Mouse (Mus musculus): ENCODE results near the gene Pitpnc1.

The Pitpnc1 gene

DNA sequence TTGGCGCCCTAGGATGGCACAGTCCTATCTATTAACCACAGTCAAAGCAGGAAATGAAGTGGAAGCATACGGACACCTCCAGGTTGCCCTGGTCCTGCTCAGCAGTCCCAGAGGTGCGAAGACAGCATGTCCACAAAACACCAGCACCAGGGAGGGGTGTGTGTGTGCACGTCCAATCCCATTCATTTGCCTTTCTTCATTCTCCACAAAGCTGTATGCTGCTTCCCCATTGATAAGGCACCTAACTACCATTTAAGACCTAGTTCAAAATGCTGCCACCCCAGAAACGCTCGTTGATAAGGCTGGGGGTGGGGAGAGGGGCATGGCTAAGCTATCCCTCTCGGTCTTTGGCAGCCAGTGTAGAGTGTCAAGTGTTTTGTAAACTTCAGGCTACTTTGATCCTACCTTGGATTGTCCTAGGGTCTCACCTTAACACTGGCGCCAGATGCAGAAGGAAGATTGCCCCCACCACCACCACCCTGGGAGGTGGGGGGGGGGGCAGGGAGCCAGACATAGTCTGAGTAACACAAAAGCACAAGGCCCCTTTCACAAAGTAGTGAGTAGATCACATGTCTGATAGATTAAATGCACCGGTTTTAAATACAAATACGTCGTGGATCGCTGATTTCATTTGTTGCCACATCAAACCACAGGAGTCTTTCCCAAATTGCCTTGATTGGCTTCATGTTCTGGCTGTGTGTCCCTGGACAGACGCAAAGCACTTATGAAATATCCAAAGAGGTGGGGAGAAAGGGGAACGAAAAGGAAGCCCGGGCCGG, 2.1 kb downstream of the Pitpnc1 start:
- peak; percentile 6 for DNase-seq (ENCODE audit: low read depth, low spot score)

DNA sequence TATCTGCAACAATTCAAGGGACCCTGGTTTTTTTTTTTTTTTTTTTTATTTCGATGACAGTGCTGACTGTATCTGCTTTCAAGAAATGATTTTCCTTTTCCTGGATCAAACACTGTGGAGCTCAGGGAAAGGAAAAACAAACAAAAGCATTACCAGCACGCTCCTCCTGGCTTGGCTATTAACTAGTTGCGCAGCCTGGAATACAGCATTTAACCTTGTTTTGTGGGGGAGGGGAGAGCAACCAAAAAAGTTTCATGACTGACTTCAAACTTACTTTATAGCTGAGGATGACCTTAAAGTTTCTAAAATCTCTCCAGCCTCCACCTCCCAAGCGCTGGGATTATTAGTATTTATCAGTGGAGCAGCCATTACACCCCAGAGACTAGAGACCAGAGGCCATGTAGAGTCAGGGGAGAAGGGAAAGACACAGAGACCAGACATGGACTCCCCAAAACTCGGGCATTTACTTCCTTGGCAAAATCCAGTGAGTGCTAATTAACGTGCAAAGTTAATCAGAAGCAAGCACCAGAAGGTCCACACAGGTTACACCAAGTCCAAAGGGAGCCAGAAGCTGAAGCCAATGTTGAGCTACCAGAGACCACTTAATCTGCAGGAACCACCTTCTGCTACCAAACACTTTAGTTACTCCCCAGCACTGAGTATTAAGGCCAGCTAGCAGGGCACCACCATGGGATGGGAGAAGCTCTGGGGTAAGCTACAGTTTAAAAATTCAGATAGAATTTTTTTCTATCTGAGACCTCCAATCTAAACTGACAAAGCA, 3.7 kb downstream of the Pitpnc1 start:
- DNase-seq (ENCODE audit: low read depth, low spot score): no peak

DNA sequence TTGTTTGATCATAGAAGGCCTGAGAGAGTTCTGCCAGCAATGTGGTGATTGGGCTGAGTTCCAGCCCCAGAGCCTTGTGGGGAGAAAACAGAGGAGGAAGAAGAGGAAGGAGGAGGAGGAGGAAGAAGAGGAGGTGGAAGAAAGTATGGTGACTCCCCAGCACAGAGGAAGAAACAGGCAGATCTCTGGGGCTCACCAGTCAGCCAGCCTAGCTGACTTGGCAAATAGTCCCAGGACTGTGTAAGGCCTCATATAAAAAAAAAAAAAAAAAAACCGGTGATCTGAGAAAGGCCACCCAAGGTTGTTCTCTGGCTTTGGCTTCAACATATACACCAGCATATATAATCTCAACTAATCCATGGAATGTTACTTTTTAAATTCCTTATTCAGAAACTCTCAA, 4.5 kb downstream of the Pitpnc1 start:
- no peak for DNase-seq (ENCODE audit: low read depth, low spot score)

DNA sequence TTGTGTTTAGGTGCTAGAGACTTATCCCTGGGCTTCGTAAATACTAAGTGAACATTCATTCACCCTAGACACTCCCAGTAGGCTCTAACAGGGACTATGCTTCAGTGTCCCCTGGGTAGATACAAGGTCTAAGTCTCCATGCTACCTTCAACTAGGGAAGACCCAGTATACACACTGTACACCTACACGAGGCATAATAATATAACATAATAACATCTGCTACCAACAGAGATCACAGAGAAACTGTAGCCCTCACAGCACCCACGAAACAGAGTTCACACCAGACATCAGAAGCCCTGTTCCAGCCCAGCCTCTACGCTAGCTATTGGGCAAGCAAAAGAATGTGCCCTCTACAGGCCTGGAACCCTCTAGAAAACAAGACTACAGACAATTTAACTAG, 5.5 kb downstream of the Pitpnc1 start:
- no peak for DNase-seq (ENCODE audit: low read depth, low spot score)

DNA sequence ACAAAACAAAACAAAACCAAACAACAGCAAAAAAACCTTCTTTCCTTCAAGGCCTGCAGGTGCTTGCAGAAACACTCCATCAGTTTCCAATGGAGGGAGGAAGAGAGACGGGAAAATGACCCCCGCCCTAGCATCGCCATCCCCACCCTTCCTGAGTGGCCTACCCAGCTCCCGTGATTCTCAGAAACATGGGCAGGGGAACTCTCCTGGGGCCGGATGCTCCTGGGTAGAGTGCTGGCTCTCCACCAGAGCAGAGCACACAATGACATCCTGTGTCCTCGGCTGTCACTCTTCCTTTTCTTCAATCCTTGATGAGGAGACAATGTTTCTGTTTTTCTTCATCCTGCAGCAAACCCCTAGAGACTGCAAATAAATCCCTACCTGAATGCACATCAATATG, 6.4 kb downstream of the Pitpnc1 start:
- no peak for DNase-seq (ENCODE audit: low read depth, low spot score)

DNA sequence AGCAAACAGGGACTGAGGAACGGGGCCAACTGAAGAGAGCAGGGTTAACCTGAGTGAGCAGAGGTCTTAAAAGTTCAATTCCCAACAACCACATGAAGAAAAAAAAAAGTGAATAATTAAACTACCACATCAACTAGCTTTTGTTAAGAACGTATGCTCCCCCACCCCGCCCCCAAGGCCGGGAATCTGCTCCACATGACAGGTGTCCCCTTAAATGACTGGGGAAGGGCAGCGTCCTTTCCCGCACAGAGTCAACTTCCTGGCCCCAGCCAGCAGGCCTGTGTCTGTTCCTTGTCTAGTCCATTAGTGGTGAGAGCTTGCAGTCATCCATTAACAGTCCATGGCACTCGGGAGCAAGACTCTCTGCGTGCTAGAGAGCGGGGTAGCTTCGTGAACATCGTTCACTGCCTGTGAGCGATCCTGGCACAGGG, 7.2 kb downstream of the Pitpnc1 start:
- DNase-seq (ENCODE audit: low read depth, low spot score): no peak

DNA sequence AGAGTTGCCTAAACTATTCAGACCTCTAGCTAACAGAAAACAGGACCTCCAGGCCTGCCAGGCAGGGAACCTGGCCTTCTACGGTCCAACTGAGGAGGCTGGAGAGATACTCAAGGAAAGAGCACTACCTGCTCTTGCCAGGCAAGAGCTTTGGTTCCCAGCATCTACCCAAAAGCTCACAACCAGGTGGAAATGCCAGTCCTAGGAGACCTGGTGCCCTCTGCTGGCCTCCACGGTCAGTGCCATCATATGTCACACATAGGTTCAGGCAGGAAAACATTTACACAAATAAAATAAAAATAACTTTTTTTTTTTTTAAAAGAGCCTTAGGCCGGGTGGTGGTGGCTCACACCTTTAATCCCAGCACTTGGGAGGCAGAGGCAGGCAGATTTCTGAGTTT, 8.0 kb downstream of the Pitpnc1 start:
- DNase-seq (ENCODE audit: low read depth, low spot score): no peak

DNA sequence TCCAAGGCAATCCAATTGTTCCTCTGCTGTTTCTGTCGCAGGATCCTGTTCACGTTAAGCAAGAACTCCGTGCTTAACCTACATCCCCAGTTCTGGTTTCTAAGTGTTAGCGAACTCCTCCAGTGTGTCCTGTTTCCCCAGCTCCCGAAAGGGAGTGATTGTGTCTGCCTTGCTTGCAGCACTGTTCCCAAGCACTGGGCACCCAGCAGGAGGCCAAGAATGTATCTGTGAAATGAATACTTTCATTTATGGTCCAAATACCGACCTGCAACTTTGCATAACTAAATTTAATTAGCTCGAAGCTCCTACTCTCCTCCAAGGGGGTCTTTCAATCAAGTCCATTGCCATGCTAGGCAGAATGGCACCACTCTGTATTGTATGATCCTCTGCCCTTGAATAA, 10.7 kb downstream of the Pitpnc1 start:
- no peak for DNase-seq (ENCODE audit: low read depth, low spot score)

DNA sequence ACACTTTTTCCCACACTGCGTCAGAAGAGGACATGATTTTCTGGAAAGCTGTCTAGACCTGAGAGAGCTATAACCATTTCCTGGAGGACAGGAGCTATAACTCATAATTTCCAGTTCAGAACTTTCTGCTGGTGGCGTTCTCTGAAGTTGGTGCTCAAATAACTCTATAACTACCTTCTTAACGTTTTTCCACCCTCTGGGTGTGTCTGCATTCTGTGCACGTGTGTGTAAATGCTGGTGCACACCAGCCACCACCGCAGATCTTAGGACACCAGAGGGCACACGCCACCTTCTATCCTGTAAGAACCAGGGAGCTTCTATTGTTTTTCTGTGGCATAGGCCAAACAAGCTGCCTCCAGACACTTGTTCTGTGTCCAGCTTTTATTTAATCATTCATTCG, 11.5 kb downstream of the Pitpnc1 start:
- DNase-seq (ENCODE audit: low read depth, low spot score): no peak

DNA sequence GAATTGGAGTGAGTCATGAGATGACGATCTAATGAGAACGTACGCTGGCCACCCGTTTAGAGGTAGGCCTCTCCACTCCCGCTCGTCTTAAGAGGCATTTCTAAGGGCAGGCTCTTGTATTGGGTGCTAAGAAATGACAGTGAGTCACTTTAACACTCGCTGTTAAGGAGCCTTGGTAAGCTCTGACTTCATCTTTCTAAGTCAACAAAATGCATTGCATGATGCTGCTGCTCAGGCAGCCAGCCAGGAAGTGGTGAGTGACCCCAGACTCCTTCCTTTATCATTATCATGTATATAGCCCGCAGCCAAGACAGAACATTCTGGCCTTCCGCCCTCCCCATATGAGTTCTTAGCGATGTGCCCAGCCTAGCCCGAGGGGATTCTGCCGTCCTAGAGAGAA, 12.2 kb downstream of the Pitpnc1 start:
- DNase-seq (ENCODE audit: low read depth, low spot score): no peak

DNA sequence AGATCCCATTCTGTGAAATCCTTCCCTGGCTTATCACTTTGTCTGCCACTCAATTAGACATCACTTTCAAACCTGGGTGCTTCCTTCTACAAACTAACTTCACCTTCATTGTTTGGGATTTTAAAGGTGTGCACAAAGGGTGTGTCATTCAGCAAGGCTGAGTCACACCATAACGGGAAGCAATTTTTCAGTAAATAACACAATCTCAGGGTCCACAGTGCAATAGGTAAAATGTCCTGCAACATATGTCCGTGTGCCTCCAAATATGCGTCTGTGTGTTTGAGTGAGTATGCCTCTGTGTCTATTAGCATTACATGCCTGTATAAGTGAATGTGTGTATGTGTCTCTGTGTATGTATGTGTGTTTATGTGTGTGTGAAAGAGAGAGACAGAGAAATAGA, 13.2 kb downstream of the Pitpnc1 start:
- no peak for DNase-seq (ENCODE audit: low read depth, low spot score)

DNA sequence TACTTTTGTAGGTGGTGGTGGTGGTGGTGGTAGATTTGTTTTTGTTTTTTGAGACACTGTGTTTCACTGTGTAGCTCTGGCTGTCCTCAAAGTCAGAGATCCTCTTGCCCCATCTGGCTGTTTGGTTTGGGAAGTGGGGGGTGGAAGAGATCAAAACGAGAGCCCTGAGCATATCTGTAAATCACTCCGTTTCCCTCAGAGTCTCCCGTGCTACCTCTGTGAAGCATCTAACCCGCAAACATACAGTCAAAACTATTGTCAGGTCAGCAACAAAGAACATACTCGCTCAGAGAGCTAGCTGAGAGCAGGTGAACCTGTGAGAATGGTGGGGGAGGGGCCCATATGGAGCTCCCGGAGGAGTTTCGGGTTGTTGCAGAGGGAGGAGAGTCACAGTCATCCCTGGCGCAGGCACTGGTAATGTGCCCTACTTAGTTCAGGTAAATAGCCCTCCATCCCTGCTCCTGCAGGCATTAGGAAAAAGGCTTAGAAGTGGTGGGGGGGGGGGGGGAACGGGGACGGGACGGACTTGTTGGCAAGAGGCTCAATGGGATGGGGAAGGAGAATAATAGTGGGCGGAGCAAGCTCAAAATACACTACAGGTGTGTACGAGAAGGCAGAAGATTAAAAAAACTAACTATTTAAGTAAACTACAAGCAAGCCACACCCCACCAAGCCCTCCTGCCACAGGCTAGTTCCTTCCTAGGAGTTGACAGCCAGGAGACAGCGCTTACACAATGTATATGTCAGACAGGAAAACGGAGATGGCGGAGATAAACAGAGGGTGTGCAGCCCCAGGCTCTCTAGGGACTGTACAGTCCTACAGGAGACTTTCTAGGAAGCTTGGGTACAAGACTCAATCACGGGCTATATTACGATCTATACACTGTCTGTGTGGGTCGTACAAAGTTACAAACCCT, 15.7 kb downstream of the Pitpnc1 start:
- no peak for DNase-seq (ENCODE audit: low read depth, low spot score)

DNA sequence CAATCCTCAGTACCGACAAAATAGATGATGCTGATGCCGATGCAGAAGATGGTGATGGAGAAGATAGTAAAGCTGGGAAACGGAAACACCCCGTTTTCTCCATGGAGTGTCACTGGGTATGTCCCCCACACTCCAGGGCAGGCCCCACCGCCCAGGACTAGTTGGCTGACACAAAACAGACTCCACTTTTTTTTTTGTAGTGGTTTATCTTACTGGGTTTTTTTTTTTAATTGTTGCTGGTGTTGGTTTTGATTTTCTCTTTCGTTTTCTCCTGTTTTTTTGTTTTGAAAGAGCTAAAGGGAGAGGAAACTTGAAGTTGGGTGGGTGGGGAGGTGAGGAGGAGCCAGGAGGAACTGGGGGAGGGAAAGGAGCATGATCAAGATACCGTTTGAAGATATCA, 18.4 kb downstream of the Pitpnc1 start:
- DNase-seq (ENCODE audit: low read depth, low spot score): no peak

DNA sequence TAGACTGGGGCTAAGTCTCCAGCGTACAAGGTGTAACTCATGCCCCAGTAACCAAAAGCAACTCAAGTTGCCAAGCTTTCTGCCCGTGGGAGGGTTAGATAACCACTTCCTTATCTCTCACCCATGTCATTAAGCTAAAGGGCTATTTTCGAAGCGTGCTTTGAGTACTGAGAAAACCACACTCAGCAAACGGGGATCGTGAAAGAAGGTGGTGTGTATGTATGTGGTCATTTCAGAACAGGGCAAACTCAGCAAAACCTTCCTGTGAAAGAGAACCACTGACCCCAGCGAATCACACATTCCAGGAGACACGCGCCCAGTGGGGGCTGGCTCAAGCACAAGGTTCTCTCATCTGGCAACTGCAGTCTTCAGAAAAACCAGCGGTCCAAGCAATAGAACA, 19.4 kb downstream of the Pitpnc1 start:
- DNase-seq (ENCODE audit: low read depth, low spot score): no peak

DNA sequence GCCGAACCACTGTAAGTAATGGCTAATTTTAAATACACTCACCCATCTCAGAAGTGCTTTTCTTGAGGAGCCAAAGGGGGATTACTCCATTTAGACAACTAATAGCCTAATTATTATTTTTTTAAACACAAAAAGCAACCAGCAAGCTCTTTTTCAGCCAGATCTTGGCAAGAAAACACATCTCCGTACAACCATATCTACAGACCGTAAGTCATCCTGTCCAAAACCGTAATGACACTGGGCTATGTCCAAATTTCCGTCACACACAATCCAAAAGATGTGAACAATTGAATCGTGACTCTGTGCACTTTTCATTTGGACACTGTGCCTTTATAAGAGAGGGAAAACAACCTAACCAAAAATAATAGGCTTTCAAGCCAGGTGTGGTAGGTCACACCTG, 20.4 kb downstream of the Pitpnc1 start:
- no peak for DNase-seq (ENCODE audit: low read depth, low spot score)

DNA sequence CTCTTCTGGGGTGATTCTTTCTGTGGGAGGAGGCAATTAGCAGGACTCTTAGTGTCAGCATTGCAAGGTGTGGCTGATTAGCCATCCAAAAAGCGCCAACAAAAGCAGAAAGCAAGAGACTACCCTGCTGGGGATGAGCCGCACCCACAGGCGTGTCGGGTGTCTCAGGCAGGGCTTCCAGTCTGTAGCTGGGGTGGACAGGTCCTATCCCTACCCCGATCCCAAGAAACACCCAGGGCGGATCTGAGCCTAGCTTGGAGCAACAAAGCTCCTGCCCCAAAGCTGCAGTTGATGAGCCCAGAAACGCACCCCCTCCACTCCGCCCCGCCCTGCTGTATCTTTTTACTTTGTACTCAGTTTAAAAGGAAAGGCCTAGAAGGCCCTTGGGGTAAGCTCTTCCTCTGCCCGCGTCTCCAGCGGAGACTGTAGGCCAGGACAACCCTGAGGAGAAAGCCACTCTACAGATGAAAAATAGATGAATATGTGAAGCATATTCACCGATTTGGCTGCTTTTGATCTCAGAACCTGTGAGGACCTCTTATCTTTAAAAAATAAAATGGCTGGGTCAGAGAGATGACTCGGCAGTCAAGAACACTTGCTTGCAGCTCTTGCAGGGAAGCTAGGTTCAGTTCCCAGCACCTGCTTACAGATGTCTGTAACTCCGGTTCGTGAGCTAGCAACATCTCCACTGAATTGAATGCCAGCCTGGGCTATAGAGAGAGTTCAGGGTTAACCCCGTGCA, 21.2 kb downstream of the Pitpnc1 start:
- DNase-seq (ENCODE audit: low read depth, low spot score): no peak

DNA sequence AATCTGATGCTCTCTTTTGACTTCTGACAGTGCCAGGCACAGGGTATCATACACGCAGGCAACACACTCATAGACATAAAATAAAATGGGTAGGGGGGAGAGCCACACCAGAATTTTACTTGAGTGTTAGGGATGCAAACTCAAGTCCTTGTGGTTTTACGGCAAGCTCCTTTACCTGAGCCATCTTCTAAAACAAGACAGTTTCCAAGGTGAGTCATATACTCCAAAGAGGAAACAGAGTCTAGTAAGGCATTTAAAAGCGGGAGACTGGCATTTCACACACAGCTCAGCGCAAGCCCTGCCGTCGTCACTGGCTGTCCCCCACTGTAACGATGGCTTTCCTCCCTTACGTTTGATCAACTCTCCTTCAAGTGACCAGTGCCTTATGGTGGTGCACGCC, 22.6 kb downstream of the Pitpnc1 start:
- no peak for DNase-seq (ENCODE audit: low read depth, low spot score)

DNA sequence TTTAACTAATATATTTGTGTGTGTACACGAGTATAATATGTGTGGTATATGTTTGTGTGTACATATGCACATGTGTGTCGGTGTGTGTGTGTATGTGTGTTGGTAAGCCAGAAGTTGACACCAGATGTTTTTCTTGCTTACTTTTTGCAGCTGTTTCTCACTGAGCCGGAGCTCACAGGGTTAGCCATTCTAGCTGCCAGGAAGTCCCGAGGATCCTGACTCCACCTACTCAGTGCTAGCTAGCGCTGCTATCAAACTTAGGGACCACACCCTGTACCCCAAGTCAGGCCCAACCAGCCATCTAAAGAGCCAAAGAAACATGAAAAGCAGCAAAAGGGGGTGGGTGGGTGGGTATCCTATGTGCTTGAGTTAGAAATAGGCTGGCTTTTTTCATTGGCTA, 23.1 kb downstream of the Pitpnc1 start:
- no peak for DNase-seq (ENCODE audit: low read depth, low spot score)

DNA sequence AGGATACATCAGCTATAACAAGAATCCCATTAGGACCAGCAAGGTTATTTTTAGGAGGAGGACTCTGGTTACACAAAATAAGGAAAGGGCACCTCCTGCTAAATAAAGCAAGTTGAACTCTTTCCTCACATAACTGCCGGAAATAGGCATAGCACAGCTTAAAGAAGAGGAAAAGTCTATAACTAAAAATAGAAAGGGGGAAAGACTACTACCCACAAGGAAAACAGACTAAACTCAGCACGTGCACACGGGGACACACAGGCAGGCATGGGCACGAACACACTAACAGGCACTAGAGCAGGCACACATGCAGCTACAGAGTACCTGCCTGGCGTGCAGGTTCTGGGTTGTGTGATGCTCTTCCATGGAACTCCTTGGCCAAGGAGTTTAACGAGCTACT, 23.8 kb downstream of the Pitpnc1 start:
- DNase-seq (ENCODE audit: low read depth, low spot score): no peak

DNA sequence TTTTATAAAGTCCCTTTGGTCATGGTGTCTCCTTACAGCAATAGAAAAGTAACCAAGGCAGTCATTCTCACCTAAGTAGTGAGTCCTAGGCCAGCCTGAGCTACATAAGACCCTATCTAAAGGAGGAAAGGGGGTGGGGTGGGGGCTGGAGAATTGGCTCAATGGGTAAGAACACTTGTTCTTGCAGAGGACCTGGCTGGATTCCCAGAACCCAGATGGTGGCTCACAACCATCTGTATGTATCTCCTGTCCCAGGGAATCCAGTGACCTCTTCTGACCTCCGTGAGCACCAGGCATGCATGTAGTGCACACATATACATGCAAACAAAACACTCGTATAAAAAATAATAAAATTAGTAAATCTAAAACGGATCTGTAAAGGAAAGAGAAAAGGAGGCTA, 24.8 kb downstream of the Pitpnc1 start:
- DNase-seq (ENCODE audit: low read depth, low spot score): no peak

Measured in telencephalon, adult 2 months (tissue).